Comparison of ENCODE assay signal across 21 mouse cellular contexts in the genomic region with DNA sequence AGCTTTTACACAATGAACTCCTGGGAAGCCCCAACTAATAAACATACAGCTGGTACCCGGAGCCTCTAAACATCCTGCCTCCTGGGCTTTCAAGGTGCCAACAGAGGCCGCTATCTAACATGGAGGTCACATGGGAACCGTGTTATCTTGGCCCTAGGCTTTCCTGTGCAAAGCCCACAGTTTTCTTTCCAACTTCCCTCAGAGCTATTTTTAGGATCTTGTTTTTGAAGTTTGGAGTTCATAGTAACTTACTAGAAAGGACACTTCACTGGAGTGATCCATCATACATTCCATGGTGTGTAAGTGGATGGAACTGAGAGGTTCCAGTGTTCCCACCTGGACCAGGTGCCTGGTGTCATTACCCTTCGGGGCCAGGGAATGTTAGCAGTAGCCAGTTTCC.
DNase-seq lines count a peak whose midpoint lies in the region; ATAC-seq and TF ChIP-seq lines count a peak whose summit lies in the region.
"Had no signal": no experiment of that assay in that cellular context is flagged by ENCODE, and none has a peak within 500 bp of the region (broad histone marks: within the 10 kb centered on the region; RNA-seq: fewer than 3 reads in every experiment).

No protein-coding gene starts in this region.

- no peaks in the 10 kb centered on the region for H3K36me3 ChIP-seq in heart, embryonic 16.5 days (ENCODE audit: control insufficient read depth, insufficient read depth)
- H3K36me3 ChIP-seq in lung, embryonic 16.5 days (ENCODE audit: control insufficient read depth, insufficient read depth, low read length): no peaks in the 10 kb centered on the region
- H3K36me3 ChIP-seq: embryonic facial prominence, embryonic 13.5 days; hindbrain, embryonic 15.5 days; midbrain, embryonic 12.5 days; stomach, embryonic 15.5 days had no signal

- TF ChIP-seq CTCF in gastrocnemius, adult 2 months (IDR thresholded peaks at IDR 0.05): no peak

- H3K4me3 ChIP-seq in gastrocnemius, adult 2 months: no peak overlapping the region
- no peak overlapping the region for H3K4me3 ChIP-seq in heart, embryonic 16.5 days (ENCODE audit: low read length)
- H3K4me3 ChIP-seq in lung, embryonic 16.5 days (ENCODE audit: low read length): no peak overlapping the region
- H3K4me3 ChIP-seq: embryonic facial prominence, embryonic 13.5 days; forebrain, embryonic 13.5 days; hindbrain, embryonic 15.5 days; left cerebral cortex, adult 2 months; midbrain, embryonic 12.5 days; stomach, embryonic 15.5 days had no signal

- no peak overlapping the region for H3K4me2 ChIP-seq in heart, embryonic 16.5 days (ENCODE audit: low read depth, low read length)
- H3K4me2 ChIP-seq in lung, embryonic 16.5 days (ENCODE audit: low read depth, low read length): no peak overlapping the region
- H3K4me2 ChIP-seq: embryonic facial prominence, embryonic 13.5 days; forebrain, embryonic 13.5 days; hindbrain, embryonic 15.5 days; midbrain, embryonic 12.5 days; stomach, embryonic 15.5 days had no signal

- H3K27ac ChIP-seq in gastrocnemius, adult 2 months: no peak overlapping the region
- H3K27ac ChIP-seq in heart, embryonic 16.5 days (ENCODE audit: low read length): no peak overlapping the region
- peak overlapping the region; percentile 36 for H3K27ac ChIP-seq in lung, embryonic 16.5 days (ENCODE audit: low read length)
- H3K27ac ChIP-seq: embryonic facial prominence, embryonic 13.5 days; forebrain, embryonic 13.5 days; hindbrain, embryonic 15.5 days; kidney, postnatal 0 days; left cerebral cortex, adult 2 months; midbrain, embryonic 12.5 days; stomach, embryonic 15.5 days had no signal

- H3K9me3 ChIP-seq in heart, embryonic 16.5 days (replicated peaks; ENCODE audit: control insufficient read depth, low read length): no peaks in the 10 kb centered on the region
- H3K9me3 ChIP-seq in lung, embryonic 16.5 days (ENCODE audit: control insufficient read depth, low read length): no peaks in the 10 kb centered on the region
- H3K9me3 ChIP-seq: embryonic facial prominence, embryonic 13.5 days; forebrain, embryonic 13.5 days; hindbrain, embryonic 15.5 days; midbrain, embryonic 12.5 days; stomach, embryonic 15.5 days had no signal

- H3K9ac ChIP-seq in heart, embryonic 16.5 days (ENCODE audit: low read length): no peak overlapping the region
- no peak overlapping the region for H3K9ac ChIP-seq in lung, embryonic 16.5 days (ENCODE audit: low read length)
- H3K9ac ChIP-seq: embryonic facial prominence, embryonic 13.5 days; forebrain, embryonic 13.5 days; hindbrain, embryonic 15.5 days; midbrain, embryonic 12.5 days; stomach, embryonic 15.5 days had no signal

- intact Hi-C loops in gastrocnemius, adult 2 months (cut with DNase I): no loop called here
- intact Hi-C loops in heart, postnatal 25 days (cut with DNase I): no loop called here

- 24% methylated on average over 4 of the region's 4 CpGs for WGBS in heart, embryonic 16.5 days
- 21% methylated on average over 4 of the region's 4 CpGs for WGBS in lung, embryonic 16.5 days

- peak; percentile 16; the same call in 1 of the 2 replicates for ATAC-seq in heart, embryonic 16.5 days (replicated peaks; ENCODE audit: extremely low read depth, insufficient read depth, low FRiP score)
- peak; percentile 48 for ATAC-seq in lung, embryonic 16.5 days (ENCODE audit: low read depth)
- ATAC-seq: forebrain, embryonic 13.5 days had no signal

- peak; percentile 11 for DNase-seq in gastrocnemius, adult 2 months
- no peak for DNase-seq in gastrocnemius, postnatal 10 days
- no peak for DNase-seq in heart, postnatal 25 days (ENCODE audit: low spot score)
- no peak for DNase-seq in lung, postnatal 14 days
- peak; percentile 46 for DNase-seq in lung, postnatal 36 days
- DNase-seq in testis, postnatal 14 days (ENCODE audit: low spot score): no peak
- DNase-seq: adrenal gland, postnatal 14 days; cerebellum, adult 2 months; cerebellum, postnatal 25 days; kidney, adult 2 months; layer of hippocampus, adult 9-11 months; liver had no signal

- peaks cover 21% of the 10 kb centered on the region for H3K4me1 ChIP-seq in heart, embryonic 16.5 days (ENCODE audit: control insufficient read depth, insufficient read depth, low read length)
- H3K4me1 ChIP-seq in lung, embryonic 16.5 days (replicated peaks; ENCODE audit: control insufficient read depth, insufficient read depth, low read length): peaks cover 18% of the 10 kb centered on the region
- H3K4me1 ChIP-seq: forebrain, embryonic 13.5 days; hindbrain, embryonic 15.5 days; midbrain, embryonic 12.5 days had no signal

- no peaks in the 10 kb centered on the region for H3K27me3 ChIP-seq in heart, embryonic 16.5 days (ENCODE audit: control insufficient read depth, insufficient read depth, low read length)
- H3K27me3 ChIP-seq in lung, embryonic 16.5 days (ENCODE audit: control insufficient read depth, insufficient read depth, low read depth, low read length): no peaks in the 10 kb centered on the region
- H3K27me3 ChIP-seq: embryonic facial prominence, embryonic 13.5 days; forebrain, embryonic 13.5 days; hindbrain, embryonic 15.5 days; stomach, embryonic 15.5 days had no signal

Comparison
In these comparisons a context has a peak if more than half of its experiments do, and no peak if none do; other contexts are left out.
1. DNase-seq: peak in gastrocnemius, adult 2 months (single experiment) and lung, postnatal 36 days (single experiment); none in gastrocnemius, postnatal 10 days (single experiment), heart, postnatal 25 days (single experiment), lung, postnatal 14 days (single experiment) and testis, postnatal 14 days (single experiment).